Mouse (Mus musculus) lung, embryonic 15.5 days (tissue): ENCODE measurements around the gene Aaas. TPM values are rescaled to one million over a fixed set of nuclear protein-coding genes. Genes with fewer than 3 reads are reported as not detected.
"Not testable (repeated sequence)": the region's sequence is repeated elsewhere in the genome, so short reads cannot be mapped to it uniquely, and the experiment has no call there.

Source experiments
- ATAC-seq: fragments of 200-750 bp; cut with Nextera tagmentation; 2 replicates; pipeline ENCODE4 v1.8.0; 2017; ENCODE audit warnings: moderate number of reproducible peaks, borderline replicate concordance; ENCODE audit not compliant: low FRiP score, low TSS enrichment; ENCODE audit errors: extremely low read depth
- H3K27ac ChIP-seq: fragments of 300-500 bp; sonication (generic); 2 replicates; pipeline ENCODE4 v1.5.1; 2015; ENCODE audit warnings: moderate library complexity, mild to moderate bottlenecking, inconsistent platforms
- H3K27me3 ChIP-seq: fragments of 300-500 bp; sonication (generic); 2 replicates; pipeline ENCODE4 v1.6.1; 2015; ENCODE audit warnings: inconsistent platforms
- H3K36me3 ChIP-seq: fragments of 300-500 bp; sonication (generic); 2 replicates; pipeline ENCODE4 v1.6.1; 2015; ENCODE audit warnings: inconsistent platforms
- H3K4me1 ChIP-seq: fragments of 300-500 bp; sonication (generic); 2 replicates; pipeline ENCODE4 v1.6.1; 2015; ENCODE audit warnings: inconsistent platforms
- H3K4me2 ChIP-seq: fragments of 300-500 bp; sonication (generic); 2 replicates; pipeline ENCODE4 v1.6.1; 2015; ENCODE audit warnings: inconsistent platforms, mild to moderate bottlenecking, moderate library complexity
- H3K4me3 ChIP-seq: fragments of 300-500 bp; sonication (generic); 2 replicates; pipeline ENCODE4 v1.5.1; 2015; ENCODE audit warnings: mild to moderate bottlenecking, inconsistent platforms
- H3K9ac ChIP-seq: fragments of 300-500 bp; sonication (generic); 2 replicates; pipeline ENCODE4 v1.6.1; 2015; ENCODE audit warnings: inconsistent platforms
- H3K9me3 ChIP-seq: fragments of 300-500 bp; sonication (generic); 2 replicates; pipeline ENCODE4 v1.6.1; 2016; ENCODE audit warnings: inconsistent platforms
- WGBS: fragments of 180-500 bp; shearing (Covaris S2); methylation state at CpG from one replicate; pipeline ENCODE4 v1.1.7; 2015; 5-methylcytosine and 5-hydroxymethylcytosine counted together
- polyA plus RNA-seq: library from polyadenylated mRNA; unstranded; fragments of >200 nt; fragmentation: Nextera tagmentation; extraction: Ambion mirVana; gene quantifications from 2 replicates; pipeline ENCODE4 v1.2.1, GENCODE M21; 2015

The Aaas gene
- polyA plus RNA-seq, 1 experiment from 2014 or later, result 92.0 TPM

DNA sequence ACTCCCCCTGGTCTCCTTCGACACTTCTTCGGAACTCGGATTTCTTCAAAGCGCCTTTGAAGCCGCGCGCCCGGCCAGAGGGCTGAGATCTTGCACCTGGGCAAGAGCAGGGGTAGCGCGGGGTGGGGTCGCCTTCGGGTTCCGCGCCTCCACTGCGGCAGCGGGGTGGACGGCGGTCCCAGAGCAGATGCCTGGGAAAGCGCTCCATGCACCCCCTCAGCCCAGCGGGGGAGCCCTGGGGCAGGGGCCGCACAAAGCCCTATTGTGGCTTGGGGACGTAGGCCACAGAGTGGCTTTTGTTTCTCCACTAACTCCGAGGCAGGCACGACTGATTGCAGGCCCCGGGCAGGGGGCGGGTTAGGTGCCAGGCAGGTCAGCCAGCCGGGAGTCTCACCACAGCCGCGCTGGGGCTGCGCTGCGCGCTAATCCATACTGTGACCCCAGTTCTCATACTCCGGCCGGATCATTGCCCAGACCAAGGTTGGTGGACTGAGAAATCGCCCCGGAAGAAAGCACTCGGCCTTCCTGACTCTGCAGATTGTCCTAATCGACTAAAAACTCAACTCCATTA, 5.4 kb upstream of the Aaas start:
- Histone ChIP-seq H3K4me3 (peak overlapping the region; percentile 54), H3K27ac (peak overlapping the region; percentile 93), H3K36me3 (no peaks in the 10 kb centered on the region), H3K4me2 (peak overlapping the region; percentile 97), H3K9me3 (no peaks in the 10 kb centered on the region), H3K4me1 (peaks cover 44% of the 10 kb centered on the region), H3K27me3 (peaks cover 26% of the 10 kb centered on the region), H3K9ac (peak overlapping the region; percentile 78)
- WGBS, result 1% methylated on average over 38 of the region's 38 CpGs
- ATAC-seq, result peak; percentile 40

DNA sequence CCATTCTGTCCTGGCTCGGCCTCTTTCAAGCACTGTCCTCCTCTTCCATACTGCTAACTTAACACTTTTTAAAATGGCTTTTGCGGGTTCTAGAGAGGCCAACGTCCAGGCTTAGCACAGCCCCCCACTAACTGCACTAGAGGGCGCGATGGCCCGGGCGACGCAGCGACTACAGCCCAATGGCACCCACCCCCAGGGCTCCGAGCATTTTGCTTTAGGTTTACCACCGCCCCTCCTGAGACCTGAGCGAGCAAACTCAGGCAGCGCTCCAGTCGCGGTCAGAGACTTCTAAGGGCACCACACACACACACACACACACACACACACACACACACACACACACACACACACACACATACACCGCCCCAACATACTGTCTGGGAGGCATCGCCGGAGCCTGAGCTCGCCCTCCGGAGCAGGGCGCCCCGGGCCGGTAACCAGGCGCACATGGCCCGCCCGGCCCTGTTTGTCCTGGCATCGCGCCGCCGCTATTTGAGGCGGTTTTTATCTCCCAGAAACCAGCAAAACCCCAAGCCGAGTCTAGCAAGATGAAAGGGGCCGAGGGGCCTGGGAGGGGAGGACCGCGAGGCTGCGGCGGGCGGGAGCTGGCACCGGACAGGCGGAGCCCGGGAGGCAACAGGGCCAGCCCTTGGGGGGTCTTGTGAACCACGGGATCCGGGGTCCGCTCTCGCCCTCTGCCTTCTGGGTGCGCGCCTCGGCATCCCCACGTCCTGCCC, 4.7 kb upstream of the Aaas start:
- Histone ChIP-seq H3K4me3 (peak overlapping the region; percentile 54), H3K36me3 (no peaks in the 10 kb centered on the region), H3K27me3 (peaks cover 26% of the 10 kb centered on the region), H3K9ac (peak overlapping the region; percentile 78), H3K9me3 (no peaks in the 10 kb centered on the region), H3K27ac (peak overlapping the region; percentile 93), H3K4me2 (peak overlapping the region; percentile 97), H3K4me1 (peaks cover 44% of the 10 kb centered on the region)
- WGBS, result under 1% methylated on average over 49 of the region's 49 CpGs
- peak; percentile 63 for ATAC-seq

GRCm38 (mm10) chr15:102353986-102354385, 3.4 kb upstream of the Aaas start:
- Histone ChIP-seq H3K4me2 (no peak overlapping the region), H3K27ac (no peak overlapping the region), H3K4me1 (peaks cover 52% of the 10 kb centered on the region), H3K9ac (no peak overlapping the region), H3K9me3 (no peaks in the 10 kb centered on the region), H3K27me3 (peaks cover 25% of the 10 kb centered on the region), H3K4me3 (no peak overlapping the region), H3K36me3 (no peaks in the 10 kb centered on the region)
- ATAC-seq, result no peak
- 67% methylated on average over 2 of the region's 2 CpGs for WGBS

- no peak for ATAC-seq
- no peaks in the 10 kb centered on the region for H3K9me3 ChIP-seq
- H3K4me3 ChIP-seq, result no peak overlapping the region
- peaks cover 36% of the 10 kb centered on the region for H3K4me1 ChIP-seq
- 39% methylated on average over 2 of the region's 2 CpGs for WGBS
- no peak overlapping the region for H3K4me2 ChIP-seq
- peaks cover 5% of the 10 kb centered on the region; the same call in 1 of the 2 replicates for H3K36me3 ChIP-seq
- no peak overlapping the region for H3K9ac ChIP-seq
- H3K27me3 ChIP-seq, result peaks cover 7% of the 10 kb centered on the region; the same call in 1 of the 2 replicates
- H3K27ac ChIP-seq, result no peak overlapping the region
Observed at GRCm38 (mm10) chr15:102352177-102352576, 1.6 kb upstream of the Aaas start.

GRCm38 (mm10) chr15:102350942-102351291, 346 bp upstream of the Aaas start:
- ATAC-seq, result peak; percentile 39; the same call in 1 of the 2 replicates
- H3K9me3 ChIP-seq, result no peaks in the 10 kb centered on the region
- H3K9ac ChIP-seq, result peak overlapping the region; percentile 36

DNA sequence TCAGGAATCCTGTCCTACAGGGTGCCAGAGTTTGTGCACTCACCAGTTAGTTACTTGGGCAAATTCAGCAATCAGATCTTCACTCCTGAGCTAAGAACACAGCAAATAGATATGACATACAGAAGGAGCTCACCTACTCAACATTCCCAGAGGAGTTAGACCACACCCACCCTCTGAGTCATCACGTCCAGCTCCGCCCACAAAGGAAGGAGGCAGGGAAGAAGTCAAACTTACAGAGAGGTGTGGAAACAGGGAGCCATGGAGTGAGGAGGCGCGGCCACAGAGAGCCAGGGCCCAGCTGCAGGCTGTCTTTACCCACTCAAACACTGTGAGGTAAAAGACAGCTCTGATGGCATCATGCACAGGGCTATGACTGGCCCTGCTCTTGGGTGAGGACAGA, 4.1 kb downstream of the Aaas start:
- Histone ChIP-seq H3K9ac (no peak overlapping the region), H3K4me3 (no peak overlapping the region), H3K27me3 (no peaks in the 10 kb centered on the region), H3K4me2 (no peak overlapping the region), H3K27ac (no peak overlapping the region), H3K9me3 (no peaks in the 10 kb centered on the region), H3K36me3 (peaks cover 40% of the 10 kb centered on the region), H3K4me1 (peaks cover 12% of the 10 kb centered on the region)
- WGBS, result 52% methylated on average over 4 of the region's 4 CpGs
- no peak for ATAC-seq

More at GRCm38 (mm10) chr15:102350942-102351291, 346 bp upstream of the Aaas start:
- 7% methylated on average over 11 of the region's 11 CpGs for WGBS
- H3K27ac ChIP-seq, result peak overlapping the region; percentile 84
- peak overlapping the region; percentile 84 for H3K4me2 ChIP-seq
- no peaks in the 10 kb centered on the region for H3K27me3 ChIP-seq
- H3K4me3 ChIP-seq, result peak overlapping the region; percentile 96
- H3K4me1 ChIP-seq, result peaks cover 25% of the 10 kb centered on the region
- H3K36me3 ChIP-seq, result peaks cover 16% of the 10 kb centered on the region

- Histone ChIP-seq H3K4me1 (peaks cover 2% of the 10 kb centered on the region; the same call in 1 of the 2 replicates), H3K4me3 (no peak overlapping the region), H3K4me2 (no peak overlapping the region), H3K36me3 (peaks cover 52% of the 10 kb centered on the region), H3K27ac (no peak overlapping the region), H3K9ac (no peak overlapping the region), H3K9me3 (no peaks in the 10 kb centered on the region), H3K27me3 (no peaks in the 10 kb centered on the region)
- 86% methylated on average over 3 of the region's 3 CpGs for WGBS
- ATAC-seq, result no peak
Observed at GRCm38 (mm10) chr15:102344490-102344889, 6.1 kb downstream of the Aaas start.

GRCm38 (mm10) chr15:102341580-102341979, 9.0 kb downstream of the Aaas start:
- H3K4me2 ChIP-seq, result no peak overlapping the region
- WGBS, result 18% methylated on average over 1 of the region's 1 CpGs
- no peak overlapping the region for H3K27ac ChIP-seq
- no peak overlapping the region for H3K9ac ChIP-seq
- H3K27me3 ChIP-seq, result no peaks in the 10 kb centered on the region
- no peaks in the 10 kb centered on the region for H3K4me1 ChIP-seq
- no peak for ATAC-seq
- H3K36me3 ChIP-seq, result peaks cover 70% of the 10 kb centered on the region
- no peak overlapping the region for H3K4me3 ChIP-seq
- H3K9me3 ChIP-seq, result no peaks in the 10 kb centered on the region

DNA sequence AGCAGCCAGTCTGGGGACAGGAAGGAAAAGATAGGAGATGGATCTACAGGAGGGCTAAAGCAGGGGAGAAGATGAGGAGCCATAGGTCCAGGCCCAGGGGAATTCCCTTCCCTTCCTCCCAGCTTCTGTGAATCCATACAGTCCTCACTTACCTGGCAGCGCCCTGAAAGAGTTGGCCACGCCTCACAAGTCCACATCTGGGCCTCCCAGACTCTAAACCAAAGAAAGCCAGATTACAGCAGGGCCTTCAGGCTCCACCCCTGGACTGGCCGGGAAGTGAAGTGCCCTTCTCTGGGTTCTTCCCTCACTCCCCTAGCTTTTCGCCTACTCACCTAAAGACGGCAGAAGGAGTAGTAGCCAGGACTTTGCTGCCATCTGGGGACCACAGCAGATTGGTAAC, 11.0 kb downstream of the Aaas start:
- Histone ChIP-seq H3K4me2 (no peak overlapping the region), H3K27me3 (no peaks in the 10 kb centered on the region), H3K27ac (no peak overlapping the region), H3K4me3 (no peak overlapping the region), H3K4me1 (no peaks in the 10 kb centered on the region), H3K9me3 (no peaks in the 10 kb centered on the region), H3K9ac (no peak overlapping the region), H3K36me3 (peaks cover 65% of the 10 kb centered on the region)
- 60% methylated on average over 5 of the region's 5 CpGs for WGBS
- no peak for ATAC-seq

DNA sequence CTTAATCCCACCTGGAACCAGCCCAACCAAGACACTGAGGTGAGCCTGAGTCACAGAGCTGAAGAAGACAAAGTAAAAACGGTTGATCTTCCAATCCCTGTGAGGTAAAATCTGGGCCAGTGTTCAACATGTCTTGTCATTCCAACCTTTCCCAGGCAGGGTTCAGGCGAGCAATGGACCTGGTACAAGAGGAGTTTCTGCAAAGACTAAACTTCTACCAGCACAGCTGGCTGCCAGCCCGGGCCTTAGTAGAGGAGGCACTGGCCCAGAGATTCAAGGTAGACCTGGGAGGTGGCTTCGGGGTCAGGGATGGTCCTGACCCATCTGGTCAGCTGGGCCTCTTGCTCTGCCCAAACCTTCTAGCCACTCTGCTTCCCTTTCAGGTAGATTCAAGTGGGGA, 13.6 kb downstream of the Aaas start:
- H3K9ac ChIP-seq, result no peak overlapping the region
- H3K9me3 ChIP-seq, result no peaks in the 10 kb centered on the region
- H3K27ac ChIP-seq, result no peak overlapping the region
- peaks cover 70% of the 10 kb centered on the region for H3K36me3 ChIP-seq
- H3K4me3 ChIP-seq, result no peak overlapping the region
- no peak for ATAC-seq
- 84% methylated on average over 4 of the region's 4 CpGs for WGBS
- H3K4me1 ChIP-seq, result peaks cover 12% of the 10 kb centered on the region
- H3K27me3 ChIP-seq, result no peaks in the 10 kb centered on the region
- no peak overlapping the region for H3K4me2 ChIP-seq

DNA sequence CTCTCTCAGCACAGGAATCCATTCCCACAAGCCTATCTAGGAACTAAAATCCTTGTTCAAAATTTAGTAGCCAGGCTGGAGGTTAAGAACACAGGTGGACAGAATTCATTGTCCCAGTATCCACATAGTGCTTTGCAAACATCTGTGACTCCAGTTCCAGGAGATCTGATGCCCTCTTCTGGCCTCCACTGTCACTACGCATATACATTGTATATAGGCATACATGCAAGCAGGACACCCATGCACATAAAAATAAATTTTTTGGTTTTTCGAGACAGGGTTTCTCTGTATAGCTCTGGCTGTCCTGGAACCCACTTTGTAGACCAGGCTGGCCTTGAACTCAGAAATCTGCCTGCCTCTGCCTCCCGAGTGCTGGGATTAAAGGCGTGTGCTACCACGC, 14.6 kb downstream of the Aaas start:
- H3K27ac ChIP-seq, ATAC-seq, H3K4me3 ChIP-seq, H3K27me3 ChIP-seq, H3K9me3 ChIP-seq, H3K9ac ChIP-seq, H3K4me2 ChIP-seq: not testable (repeated sequence)
- H3K36me3 ChIP-seq, result peaks cover 70% of the 10 kb centered on the region
- 92% methylated on average over 5 of the region's 5 CpGs for WGBS
- H3K4me1 ChIP-seq, result peaks cover 18% of the 10 kb centered on the region

- Histone ChIP-seq H3K9me3 (no peaks in the 10 kb centered on the region), H3K36me3 (peaks cover 71% of the 10 kb centered on the region), H3K27me3 (no peaks in the 10 kb centered on the region), H3K27ac (no peak overlapping the region), H3K4me2 (no peak overlapping the region), H3K4me3 (no peak overlapping the region), H3K4me1 (peaks cover 21% of the 10 kb centered on the region), H3K9ac (no peak overlapping the region)
- no peak for ATAC-seq
- 81% methylated on average over 8 of the region's 8 CpGs for WGBS
Observed at GRCm38 (mm10) chr15:102335254-102335653, 15.3 kb downstream of the Aaas start.
